Mouse (Mus musculus) intestine, postnatal 0 days (tissue): ENCODE data around the gene Add3. TPM values are rescaled to one million over a fixed set of nuclear protein-coding genes. Genes with fewer than 3 reads are reported as not detected.
A peak's percentile ranks its signal among the peaks of the same experiment; 100 is the strongest.
"Not testable (repeated sequence)": the region's sequence is repeated elsewhere in the genome, so short reads cannot be mapped to it uniquely, and the experiment has no call there.

Experiments
- ATAC-seq: fragments of 200-750 bp; cut with Nextera tagmentation; 2 replicates; pipeline ENCODE4 v1.8.0; 2017; ENCODE audit warnings: mild to moderate bottlenecking, moderate TSS enrichment, moderate library complexity
- H3K27ac ChIP-seq: fragments of 300-500 bp; sonication (generic); 2 replicates; pipeline ENCODE4 v1.5.1; 2014; ENCODE audit warnings: mild to moderate bottlenecking, low read depth, low read length, moderate library complexity
- H3K27me3 ChIP-seq: fragments of 300-500 bp; sonication (generic); replicated peaks from 2 replicates; pipeline ENCODE4 v1.6.1; 2014; ENCODE audit warnings: low read length, mixed read lengths; ENCODE audit not compliant: control insufficient read depth, insufficient read depth
- H3K36me3 ChIP-seq: fragments of 300-500 bp; sonication (generic); 2 replicates; pipeline ENCODE4 v1.6.1; 2014; ENCODE audit warnings: mild to moderate bottlenecking, moderate library complexity; ENCODE audit not compliant: control insufficient read depth, insufficient read depth
- H3K4me1 ChIP-seq: fragments of 300-500 bp; sonication (generic); replicated peaks from 2 replicates; pipeline ENCODE4 v1.6.1; 2014; ENCODE audit warnings: antibody characterized with exemption, low read length, mixed read lengths; ENCODE audit not compliant: control insufficient read depth, insufficient read depth
- H3K4me2 ChIP-seq: fragments of 300-500 bp; sonication (generic); replicated peaks from 2 replicates; pipeline ENCODE4 v1.6.1; 2014; ENCODE audit warnings: low read depth, mild to moderate bottlenecking, moderate library complexity
- H3K4me3 ChIP-seq: fragments of 300-500 bp; sonication (generic); 2 replicates; pipeline ENCODE4 v1.5.1; 2014; ENCODE audit warnings: low read depth, low read length
- H3K9ac ChIP-seq: fragments of 300-500 bp; sonication (generic); 2 replicates; pipeline ENCODE4 v1.6.1; 2014; ENCODE audit warnings: mild to moderate bottlenecking, low read depth, low read length
- H3K9me3 ChIP-seq: fragments of 300-500 bp; sonication (generic); 2 replicates; pipeline ENCODE4 v1.6.1; 2016; ENCODE audit warnings: mixed run types; ENCODE audit not compliant: control insufficient read depth
- CTCF ChIP-seq: sonication (generic); IDR thresholded peaks from 2 replicates; pipeline ENCODE4 v1.5.1; 2016; ENCODE audit warnings: low read depth, mild to moderate bottlenecking, control low read depth, antibody characterized with exemption, moderate library complexity
- WGBS: fragments of 180-500 bp; shearing (Covaris S2); extraction: QIAGEN DNeasy Blood & Tissue Kit; methylation state at CpG from one replicate; pipeline ENCODE4 v1.1.7; 2014; 5-methylcytosine and 5-hydroxymethylcytosine counted together
- polyA plus RNA-seq: library from polyadenylated mRNA; unstranded; fragments of >200 nt; fragmentation: Nextera tagmentation; extraction: Ambion mirVana; gene quantifications from 2 replicates; pipeline ENCODE4 v1.2.1, GENCODE M21; 2015

The Add3 gene
- polyA plus RNA-seq, 1 experiment from 2014 or later: 46.8 TPM

GRCm38 (mm10) chr19:53219305-53219704, 79.1 kb downstream of the Add3 start:
- no peak for TF ChIP-seq CTCF
- Histone ChIP-seq H3K4me2 (no peak overlapping the region), H3K9ac (no peak overlapping the region), H3K27me3 (no peaks in the 10 kb centered on the region), H3K36me3 (peaks cover 19% of the 10 kb centered on the region), H3K9me3 (no peaks in the 10 kb centered on the region), H3K27ac (no peak overlapping the region), H3K4me1 (no peaks in the 10 kb centered on the region; the same call in 1 of the 2 replicates), H3K4me3 (no peak overlapping the region)
- no peak for ATAC-seq
- 71% methylated on average over 3 of the region's 3 CpGs for WGBS

DNA sequence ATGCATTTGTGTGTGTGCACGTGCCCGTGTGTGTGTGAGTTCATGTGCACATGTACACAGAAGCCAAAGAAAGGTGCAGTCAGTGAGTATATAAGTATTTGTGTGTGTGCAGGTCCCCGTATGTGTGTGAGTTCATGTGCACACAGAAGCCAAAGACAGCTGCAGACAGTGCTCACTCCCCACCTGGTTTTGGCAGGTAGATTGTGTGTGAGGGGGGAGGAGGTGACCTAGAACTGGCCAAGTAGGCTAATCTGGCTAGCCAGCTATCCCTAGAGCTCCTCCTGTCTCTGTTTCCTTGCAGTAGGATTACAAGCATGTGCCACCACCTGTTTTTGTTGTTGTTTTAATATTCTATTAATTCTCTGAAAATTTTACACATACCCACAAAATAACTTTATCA, 80.9 kb downstream of the Add3 start:
- Histone ChIP-seq H3K4me2 (no peak overlapping the region), H3K9ac (no peak overlapping the region), H3K9me3 (no peaks in the 10 kb centered on the region), H3K36me3 (peaks cover 19% of the 10 kb centered on the region), H3K4me1 (no peaks in the 10 kb centered on the region; the same call in 1 of the 2 replicates), H3K27me3 (no peaks in the 10 kb centered on the region), H3K4me3 (no peak overlapping the region), H3K27ac (no peak overlapping the region)
- ATAC-seq: no peak
- WGBS: 92% methylated on average over 3 of the region's 3 CpGs
- no peak for TF ChIP-seq CTCF

GRCm38 (mm10) chr19:53225249-53226070, 85.2 kb downstream of the Add3 start:
- not testable (repeated sequence) for H3K9me3 ChIP-seq, H3K4me2 ChIP-seq, H3K27ac ChIP-seq, H3K9ac ChIP-seq, H3K4me3 ChIP-seq, H3K4me1 ChIP-seq, H3K27me3 ChIP-seq
- 49% methylated on average over 2 of the region's 2 CpGs for WGBS
- ATAC-seq: peak; percentile 66
- H3K36me3 ChIP-seq: peaks cover 28% of the 10 kb centered on the region

GRCm38 (mm10) chr19:53226651-53227050, 86.4 kb downstream of the Add3 start:
- no peak for ATAC-seq
- no peak overlapping the region for H3K9ac ChIP-seq
- no peak overlapping the region for H3K4me2 ChIP-seq
- H3K4me1 ChIP-seq: no peaks in the 10 kb centered on the region; the same call in 1 of the 2 replicates
- H3K36me3 ChIP-seq: peaks cover 30% of the 10 kb centered on the region
- no peaks in the 10 kb centered on the region for H3K9me3 ChIP-seq
- 77% methylated on average over 13 of the region's 13 CpGs for WGBS
- no peak for TF ChIP-seq CTCF
- no peak overlapping the region; the same call in 1 of the 2 replicates for H3K27ac ChIP-seq
- no peaks in the 10 kb centered on the region for H3K27me3 ChIP-seq
- H3K4me3 ChIP-seq: no peak overlapping the region

DNA sequence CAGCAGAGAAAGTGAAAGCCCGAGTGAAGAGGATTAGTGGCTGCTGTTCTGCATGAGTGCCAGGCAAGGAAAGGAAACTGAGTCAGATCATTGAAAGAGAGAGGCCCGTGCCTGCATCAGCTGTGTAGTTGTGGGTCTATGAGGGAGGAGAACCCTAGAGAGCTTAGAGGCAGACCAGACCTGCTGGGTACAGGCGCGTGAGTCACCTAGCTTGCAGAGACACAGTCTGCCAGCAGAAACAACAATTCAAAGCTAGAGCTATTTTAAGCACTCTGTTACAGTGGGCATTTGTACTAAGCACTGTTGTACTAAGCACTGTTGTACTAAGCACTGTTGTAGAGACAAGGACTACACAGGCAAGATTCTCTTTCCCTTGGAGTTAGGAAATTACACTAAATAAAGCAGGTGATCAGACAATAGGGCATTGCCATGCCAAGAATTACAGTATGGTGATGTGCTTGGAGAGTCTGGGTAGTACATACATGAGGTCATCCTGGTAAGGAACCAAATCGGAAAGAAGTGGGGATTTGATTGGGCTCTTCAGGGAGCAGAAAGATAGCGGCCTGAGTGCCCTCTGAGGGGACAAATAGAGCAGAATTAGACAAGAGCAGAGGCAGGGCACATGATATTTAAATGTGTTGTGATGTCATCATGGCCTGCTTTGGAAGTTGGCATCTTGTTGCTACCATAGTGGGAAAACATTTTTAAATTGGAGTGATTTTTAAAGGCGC, 88.0 kb downstream of the Add3 start:
- no peaks in the 10 kb centered on the region for H3K9me3 ChIP-seq
- 92% methylated on average over 7 of the region's 7 CpGs for WGBS
- H3K27ac ChIP-seq: no peak overlapping the region
- peaks cover 36% of the 10 kb centered on the region for H3K36me3 ChIP-seq
- no peak overlapping the region for H3K4me3 ChIP-seq
- TF ChIP-seq CTCF: no peak
- H3K4me1 ChIP-seq: no peaks in the 10 kb centered on the region
- H3K27me3 ChIP-seq: no peaks in the 10 kb centered on the region
- no peak for ATAC-seq
- H3K4me2 ChIP-seq: no peak overlapping the region
- H3K9ac ChIP-seq: no peak overlapping the region

- H3K36me3 ChIP-seq: peaks cover 62% of the 10 kb centered on the region
- no peak overlapping the region for H3K9ac ChIP-seq
- H3K4me3 ChIP-seq: no peak overlapping the region
- H3K27me3 ChIP-seq: no peaks in the 10 kb centered on the region
- WGBS: 70% methylated on average over 11 of the region's 11 CpGs
- no peak for ATAC-seq
- no peak for TF ChIP-seq CTCF
- H3K9me3 ChIP-seq: no peaks in the 10 kb centered on the region
- H3K4me1 ChIP-seq: no peaks in the 10 kb centered on the region
- no peak overlapping the region for H3K4me2 ChIP-seq
- H3K27ac ChIP-seq: no peak overlapping the region
Observed at GRCm38 (mm10) chr19:53230942-53231815, 90.9 kb downstream of the Add3 start.
